Mouse (Mus musculus): Measurements from ENCODE around the gene Olfr117. TPM values are rescaled to one million over a fixed set of nuclear protein-coding genes. Genes with fewer than 3 reads are reported as not detected.

The Olfr117 gene
- not detected for polyA plus RNA-seq (2012; fragmentation: generic; extraction: Trizol)

DNA sequence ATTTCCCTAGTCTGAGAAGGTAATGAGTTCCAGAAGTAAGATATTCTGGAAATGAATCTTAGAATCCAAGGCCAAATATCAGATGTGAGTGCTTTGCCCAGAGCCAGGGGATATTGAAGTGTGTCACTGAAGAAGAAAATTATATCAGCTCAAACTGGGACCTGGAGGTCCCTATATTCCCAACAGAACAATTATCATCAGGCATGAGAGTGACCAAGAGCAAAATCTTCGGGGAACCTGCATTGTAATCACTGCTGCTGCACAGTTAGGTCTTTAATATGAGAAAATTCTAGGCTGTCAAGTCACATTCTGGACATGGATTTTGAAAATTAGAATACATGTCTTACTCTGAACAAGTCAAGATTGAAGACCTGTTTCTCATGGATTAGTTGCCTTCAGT, at the start of gene Olfr117:
Gene Olfr117, minus strand, starts transcription at position 101 of the 400 bp plus-strand sequence.

GRCm38 (mm10) chr17:37696264-37696663, 32.7 kb upstream of the Olfr117 start, which contains the start of gene Olfr119:
Gene Olfr119 (plus strand): TSS chr17:37696564.

DNA sequence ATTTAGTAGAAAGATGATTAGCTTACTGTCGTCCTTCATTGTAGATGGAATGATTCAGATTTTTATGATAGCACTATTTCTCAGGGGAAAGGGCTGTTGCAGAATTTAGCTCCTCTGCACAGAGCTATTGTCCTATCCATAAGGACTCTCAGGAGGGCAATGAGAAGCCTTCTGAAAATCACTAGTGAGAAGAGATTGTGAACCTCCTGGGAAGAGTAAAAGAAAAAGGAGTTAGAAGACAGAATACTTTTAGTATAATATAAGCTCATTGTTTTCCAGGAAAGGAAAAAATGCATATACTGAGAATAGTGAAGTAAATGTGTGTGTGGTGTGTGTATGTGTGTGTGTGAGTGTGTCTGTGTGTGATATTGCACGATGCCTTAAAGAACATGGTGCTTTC, 3.1 kb upstream of the Olfr117 start, which contains the start of gene Olfr118:
Gene Olfr118, plus strand, starts transcription at position 301 of the 400 bp plus-strand sequence.

DNA sequence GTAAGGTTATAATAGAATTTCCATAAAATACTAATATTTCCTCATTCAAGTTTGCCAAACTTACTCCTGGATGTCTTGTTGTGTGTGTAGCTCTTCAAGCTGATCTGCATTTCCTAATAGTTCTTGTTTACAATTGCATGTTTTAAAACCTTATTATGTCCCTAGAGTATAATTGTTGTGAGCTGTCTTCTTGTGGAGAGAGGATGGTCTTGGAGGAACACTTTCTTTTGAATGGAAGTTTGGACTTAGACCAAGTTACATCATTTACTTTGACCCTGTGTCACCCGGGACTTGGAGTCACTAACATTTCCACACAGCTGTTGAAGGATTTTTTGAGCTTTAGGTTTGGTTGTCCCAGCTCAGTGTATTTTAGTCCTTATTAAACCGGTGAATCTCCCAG, 36.6 kb downstream of the Olfr117 start, which contains the start of the genes Olfr115 and Olfr116:
Gene Olfr115, minus strand, starts transcription at position 101 of the 400 bp plus-strand sequence.
Gene Olfr116, minus strand, starts transcription at position 191 of the 400 bp plus-strand sequence.

Other genes with a start within 250 kb of the Olfr117 start
- not detected for gene Olfr108, start 218.3 kb downstream of the Olfr117 start, polyA plus RNA-seq (2012; fragmentation: generic; extraction: Trizol)
- gene Olfr109, start 204.9 kb downstream of the Olfr117 start, polyA plus RNA-seq (2012; fragmentation: generic; extraction: Trizol): not detected
- not detected for gene H2-M2, start 180.2 kb downstream of the Olfr117 start, polyA plus RNA-seq (2012; fragmentation: generic; extraction: Trizol)
- not detected for gene Olfr110, start 171.3 kb downstream of the Olfr117 start, polyA plus RNA-seq (2012; fragmentation: generic; extraction: Trizol)
- gene Olfr111, start 155.8 kb downstream of the Olfr117 start, polyA plus RNA-seq (2012; fragmentation: generic; extraction: Trizol): not detected
- not detected for gene Olfr112, start 94.3 kb downstream of the Olfr117 start, polyA plus RNA-seq (2012; fragmentation: generic; extraction: Trizol)
- gene Olfr113, start 86.1 kb downstream of the Olfr117 start, polyA plus RNA-seq (2012; fragmentation: generic; extraction: Trizol): not detected
- not detected for gene Olfr114, start 71.0 kb downstream of the Olfr117 start, polyA plus RNA-seq (2012; fragmentation: generic; extraction: Trizol)
- gene Olfr115, start 36.7 kb downstream of the Olfr117 start, polyA plus RNA-seq (2012; fragmentation: generic; extraction: Trizol): not detected
- not detected for gene Olfr116, start 36.6 kb downstream of the Olfr117 start, polyA plus RNA-seq (2012; fragmentation: generic; extraction: Trizol)
- gene Olfr118, start 3.2 kb upstream of the Olfr117 start, polyA plus RNA-seq (2012; fragmentation: generic; extraction: Trizol): not detected
- not detected for gene Olfr119, start 32.8 kb upstream of the Olfr117 start, polyA plus RNA-seq (2012; fragmentation: generic; extraction: Trizol)
- gene Olfr120, start 58.0 kb upstream of the Olfr117 start, polyA plus RNA-seq (2012; fragmentation: generic; extraction: Trizol): not detected
- not detected for gene Olfr121, start 85.1 kb upstream of the Olfr117 start, polyA plus RNA-seq (2012; fragmentation: generic; extraction: Trizol)
- gene Olfr122, start 104.8 kb upstream of the Olfr117 start, polyA plus RNA-seq (2012; fragmentation: generic; extraction: Trizol): not detected
- not detected for gene Olfr123, start 129.7 kb upstream of the Olfr117 start, polyA plus RNA-seq (2012; fragmentation: generic; extraction: Trizol)
- not detected for gene Olfr124, start 136.1 kb upstream of the Olfr117 start, polyA plus RNA-seq (2012; fragmentation: generic; extraction: Trizol)
- not detected for gene Olfr125, start 169.2 kb upstream of the Olfr117 start, polyA plus RNA-seq (2012; fragmentation: generic; extraction: Trizol)
- gene Olfr126, start 183.7 kb upstream of the Olfr117 start, polyA plus RNA-seq (2012; fragmentation: generic; extraction: Trizol): not detected
- gene Olfr127, start 236.7 kb upstream of the Olfr117 start, polyA plus RNA-seq (2012; fragmentation: generic; extraction: Trizol): not detected

All from C3H10T1/2 (cell line).